Mouse (Mus musculus): ENCODE results near the gene Oscar.

Oscar gene

GRCm38 (mm10) chr7:3567336-3567735, 48.6 kb downstream of the Oscar start:
- intact Hi-C loops (cut with DNase I): no loop called here

Small RNA genes within 50 kb of the gene (microRNA-seq; reads per million reads assigned to microRNA genes)
- 0 reads per million in 2 experiments for gene Gm25100
- gene Mir3572: 2.1 to 3.0 reads per million in 2 experiments
